Mouse (Mus musculus): ENCODE measurements around the gene Hbb-bs. TPM values are rescaled to one million over a fixed set of nuclear protein-coding genes. Genes with fewer than 3 reads are reported as not detected.

The Hbb-bs gene
- total RNA-seq (2014; fragmentation: Nextera tagmentation) (153 and 3,173 TPM in 2 replicates), total RNA-seq (2017) (10.4 and 23.5 TPM in 2 replicates), polyA plus RNA-seq (2012) (137 and 158 TPM in 2 replicates)

DNA sequence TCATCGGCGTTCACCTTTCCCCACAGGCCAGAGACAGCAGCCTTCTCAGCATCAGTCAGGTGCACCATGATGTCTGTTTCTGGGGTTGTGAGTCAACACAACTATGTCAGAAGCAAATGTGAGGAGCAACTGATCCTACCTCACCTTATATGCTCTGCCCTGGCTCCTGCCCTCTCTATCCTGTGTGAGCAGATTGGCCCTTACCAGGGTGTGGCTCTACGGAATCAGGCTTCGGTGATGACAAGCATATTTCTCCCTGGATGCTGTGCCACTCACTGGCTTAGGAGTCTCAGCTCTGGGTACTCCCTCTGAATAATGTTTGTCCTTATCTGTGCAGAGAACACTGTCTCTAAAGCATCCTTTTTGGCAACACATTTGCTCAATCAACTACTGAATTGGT is at the start of gene Hbb-bs:
Gene Hbb-bs (minus strand): TSS at position 289 of the 400 bp plus-strand sequence.
- H3K9me3 ChIP-seq (replicated peaks) = no peaks in the 10 kb centered on the region
- ATAC-seq (ENCODE audit: extremely low read depth, insufficient number of reproducible peaks, low FRiP score, poor library complexity, severe bottlenecking) = peak; percentile 60
- no peaks in the 10 kb centered on the region for H3K36me3 ChIP-seq (replicated peaks)
- H3K27me3 ChIP-seq (ENCODE audit: insufficient read depth, low read length) = no peaks in the 10 kb centered on the region
- no peak for DNase-seq (ENCODE audit: low spot score)
- H3K4me3 ChIP-seq (ENCODE audit: low read depth, low read length) = no peak within 1 kb of the TSS; the same call in 1 of the 2 replicates
- TF ChIP-seq POLR2AphosphoS5 (IDR thresholded peaks at IDR 0.05; ENCODE audit: insufficient replicate concordance, low read depth, low read length) (no peak), TAL1 (conservative IDR thresholded peaks at IDR 0.05; ENCODE audit: low read depth, low read length) (no peak), GATA2 (IDR thresholded peaks at IDR 0.05; ENCODE audit: borderline replicate concordance, low read depth, low read length) (no peak), CTCF (IDR thresholded peaks at IDR 0.05; ENCODE audit: low read depth, low read length) (no peak), GATA1 (IDR thresholded peaks at IDR 0.05; ENCODE audit: borderline replicate concordance, low read length) (no peak)
- H3K4me1 ChIP-seq (ENCODE audit: insufficient read depth, low read depth, low read length) = peaks cover 17% of the 10 kb centered on the region

DNA sequence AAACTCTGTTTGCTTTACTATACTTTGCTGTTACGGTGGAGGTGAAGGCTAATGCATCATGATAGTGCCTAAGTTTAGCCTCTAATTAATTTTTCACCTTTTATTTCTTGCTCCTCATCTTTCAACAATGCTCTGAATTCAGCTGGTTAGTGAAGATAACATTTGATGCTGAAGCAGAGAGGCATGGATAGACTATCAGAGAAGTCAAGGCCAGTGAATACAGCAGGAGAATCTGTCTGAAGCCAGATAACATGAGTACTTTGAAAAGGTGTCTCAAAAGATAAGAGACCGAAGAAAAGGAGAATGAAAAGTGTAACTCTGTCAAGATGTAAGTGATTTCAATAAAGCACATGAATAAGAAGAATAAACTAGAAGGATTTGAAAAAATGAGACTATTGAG is 49.2 kb upstream of the Hbb-bs start:
- peak; percentile 95 for ATAC-seq (ENCODE audit: extremely low read depth, insufficient number of reproducible peaks, low FRiP score, poor library complexity, severe bottlenecking)
- Histone ChIP-seq H3K27me3 (ENCODE audit: insufficient read depth, low read length) (no peaks in the 10 kb centered on the region; the same call in 1 of the 2 replicates), H3K4me1 (ENCODE audit: insufficient read depth, low read depth, low read length) (peaks cover 35% of the 10 kb centered on the region), H3K9me3 (replicated peaks) (no peaks in the 10 kb centered on the region), H3K4me3 (ENCODE audit: low read depth, low read length) (no peak overlapping the region), H3K36me3 (replicated peaks) (no peaks in the 10 kb centered on the region)
- TF ChIP-seq TAL1 (conservative IDR thresholded peaks at IDR 0.05; ENCODE audit: low read depth, low read length) (peak; percentile 98), GATA2 (IDR thresholded peaks at IDR 0.05; ENCODE audit: borderline replicate concordance, low read depth, low read length) (no peak)
- peak; percentile 12 for DNase-seq (ENCODE audit: low spot score)

DNA sequence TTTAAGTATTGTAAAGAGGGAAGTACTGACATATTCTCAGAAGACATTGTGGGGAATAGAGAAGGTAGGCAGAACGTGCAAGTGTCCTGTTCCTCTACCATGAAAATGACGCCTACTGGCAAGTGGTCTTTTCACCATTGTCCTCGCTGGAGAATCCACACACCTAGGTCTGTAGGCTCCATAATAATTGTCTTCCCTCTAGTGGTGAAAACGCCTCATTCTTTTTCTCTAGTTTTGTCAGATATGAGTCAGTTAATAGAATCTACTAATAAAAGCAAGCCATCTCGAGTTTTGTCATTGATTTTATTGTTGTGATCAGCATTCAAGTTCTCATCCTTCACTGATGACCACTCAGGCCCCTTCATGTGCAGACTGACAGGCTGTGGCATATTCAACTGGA is 46.6 kb upstream of the Hbb-bs start:
- no peak for TF ChIP-seq POLR2AphosphoS5 (IDR thresholded peaks at IDR 0.05; ENCODE audit: insufficient replicate concordance, low read depth, low read length)
- no peak for TF ChIP-seq GATA1 (IDR thresholded peaks at IDR 0.05; ENCODE audit: borderline replicate concordance, low read length)
- H3K9me3 ChIP-seq (replicated peaks) = no peaks in the 10 kb centered on the region

DNA sequence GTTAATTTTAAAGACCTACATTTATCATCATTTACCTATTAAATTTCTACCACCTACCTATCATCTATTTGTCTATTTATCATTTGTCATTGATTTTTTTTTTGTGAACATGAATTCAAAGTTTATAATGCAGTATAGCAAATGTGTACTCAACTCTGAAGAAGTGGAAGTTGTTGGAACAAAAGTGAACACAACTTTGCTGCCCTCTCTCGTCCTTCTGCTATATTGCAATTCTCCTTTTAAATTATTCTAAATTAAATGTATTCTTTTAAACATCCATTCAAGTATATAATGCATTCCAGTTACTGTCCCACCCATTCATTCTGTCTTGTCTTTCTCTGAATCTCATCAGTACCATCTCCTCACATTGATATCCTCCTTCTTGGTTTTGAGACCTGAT is 45.2 kb upstream of the Hbb-bs start:
- Histone ChIP-seq H3K4me1 (ENCODE audit: insufficient read depth, low read depth, low read length) (peaks cover 46% of the 10 kb centered on the region), H3K9me3 (replicated peaks) (no peaks in the 10 kb centered on the region), H3K4me3 (ENCODE audit: low read depth, low read length) (no peak overlapping the region), H3K36me3 (replicated peaks) (no peaks in the 10 kb centered on the region), H3K27me3 (ENCODE audit: insufficient read depth, low read length) (no peaks in the 10 kb centered on the region)
- DNase-seq (ENCODE audit: low spot score) = no peak
- no peak for ATAC-seq (ENCODE audit: extremely low read depth, insufficient number of reproducible peaks, low FRiP score, poor library complexity, severe bottlenecking)
- TF ChIP-seq GATA1 (IDR thresholded peaks at IDR 0.05; ENCODE audit: borderline replicate concordance, low read length) = no peak
- TF ChIP-seq POLR2AphosphoS5 (IDR thresholded peaks at IDR 0.05; ENCODE audit: insufficient replicate concordance, low read depth, low read length) = no peak
- no peak for TF ChIP-seq CTCF (IDR thresholded peaks at IDR 0.05; ENCODE audit: low read depth, low read length)
- no peak for TF ChIP-seq TAL1 (conservative IDR thresholded peaks at IDR 0.05; ENCODE audit: low read depth, low read length)
- no peak for TF ChIP-seq GATA2 (IDR thresholded peaks at IDR 0.05; ENCODE audit: borderline replicate concordance, low read depth, low read length)

More for the DNA sequence above, 46.6 kb upstream of the Hbb-bs start:
- no peak overlapping the region for H3K4me3 ChIP-seq (ENCODE audit: low read depth, low read length)
- ATAC-seq (ENCODE audit: extremely low read depth, insufficient number of reproducible peaks, low FRiP score, poor library complexity, severe bottlenecking) (no peak), DNase-seq (ENCODE audit: low spot score) (no peak)
- H3K4me1 ChIP-seq (ENCODE audit: insufficient read depth, low read depth, low read length) = peaks cover 48% of the 10 kb centered on the region
- no peaks in the 10 kb centered on the region for H3K27me3 ChIP-seq (ENCODE audit: insufficient read depth, low read length)
- H3K36me3 ChIP-seq (replicated peaks) = no peaks in the 10 kb centered on the region

DNA sequence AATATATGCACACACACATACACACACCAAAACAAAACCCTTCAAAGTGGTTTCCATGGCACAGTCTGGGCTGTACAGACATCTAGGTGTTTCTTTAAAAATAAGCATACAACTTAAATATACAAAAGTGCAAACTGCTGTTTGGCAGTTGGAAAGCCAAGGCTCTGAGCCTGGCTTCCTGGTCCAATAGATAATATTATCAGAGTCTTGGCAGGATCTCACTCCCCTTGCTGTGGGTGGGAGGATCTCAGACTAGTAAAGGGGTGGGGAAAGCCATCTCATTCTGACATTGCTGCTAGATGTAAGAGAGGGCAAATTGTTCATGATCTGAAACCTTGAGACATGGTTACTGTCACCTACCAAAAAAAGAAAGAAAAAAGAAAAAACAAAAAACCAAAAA is 42.8 kb upstream of the Hbb-bs start:
- Histone ChIP-seq H3K9me3 (replicated peaks) (no peaks in the 10 kb centered on the region), H3K36me3 (replicated peaks) (no peaks in the 10 kb centered on the region), H3K4me3 (ENCODE audit: low read depth, low read length) (no peak overlapping the region), H3K27me3 (ENCODE audit: insufficient read depth, low read length) (no peaks in the 10 kb centered on the region), H3K4me1 (ENCODE audit: insufficient read depth, low read depth, low read length) (peaks cover 41% of the 10 kb centered on the region)
- DNase-seq (ENCODE audit: low spot score) (peak; percentile 26), ATAC-seq (ENCODE audit: extremely low read depth, insufficient number of reproducible peaks, low FRiP score, poor library complexity, severe bottlenecking) (peak; percentile 98)
- no peak for TF ChIP-seq POLR2AphosphoS5 (IDR thresholded peaks at IDR 0.05; ENCODE audit: insufficient replicate concordance, low read depth, low read length)
- TF ChIP-seq TAL1 (conservative IDR thresholded peaks at IDR 0.05; ENCODE audit: low read depth, low read length) = peak; percentile 83

DNA sequence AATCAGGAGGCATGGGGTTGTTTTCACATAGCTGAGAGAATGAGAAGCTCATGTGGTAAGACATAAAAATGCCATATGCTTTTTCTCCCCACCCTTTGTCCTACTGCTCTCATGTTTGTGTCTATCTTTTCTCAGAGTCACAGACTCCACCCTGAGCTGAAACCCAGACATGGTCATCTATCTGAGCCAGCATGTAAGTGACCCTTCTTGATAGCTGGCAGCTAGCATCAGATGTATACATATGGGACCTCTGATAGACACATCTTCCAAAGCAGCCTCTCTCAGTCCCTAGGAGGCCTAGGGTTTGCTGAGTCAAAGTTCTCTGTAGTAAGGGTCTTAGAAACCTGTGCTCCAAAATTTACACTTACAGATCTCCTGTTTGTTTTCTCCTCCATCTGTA is 37.8 kb upstream of the Hbb-bs start:
- DNase-seq (ENCODE audit: low spot score) (peak; percentile 15), ATAC-seq (ENCODE audit: extremely low read depth, insufficient number of reproducible peaks, low FRiP score, poor library complexity, severe bottlenecking) (peak; percentile 59)
- Histone ChIP-seq H3K4me1 (ENCODE audit: insufficient read depth, low read depth, low read length) (peaks cover 48% of the 10 kb centered on the region), H3K4me3 (ENCODE audit: low read depth, low read length) (no peak overlapping the region), H3K9me3 (replicated peaks) (no peaks in the 10 kb centered on the region), H3K27me3 (ENCODE audit: insufficient read depth, low read length) (no peaks in the 10 kb centered on the region), H3K36me3 (replicated peaks) (no peaks in the 10 kb centered on the region)
- TF ChIP-seq CTCF (IDR thresholded peaks at IDR 0.05; ENCODE audit: low read depth, low read length) (no peak), TAL1 (conservative IDR thresholded peaks at IDR 0.05; ENCODE audit: low read depth, low read length) (peak; percentile 58)

DNA sequence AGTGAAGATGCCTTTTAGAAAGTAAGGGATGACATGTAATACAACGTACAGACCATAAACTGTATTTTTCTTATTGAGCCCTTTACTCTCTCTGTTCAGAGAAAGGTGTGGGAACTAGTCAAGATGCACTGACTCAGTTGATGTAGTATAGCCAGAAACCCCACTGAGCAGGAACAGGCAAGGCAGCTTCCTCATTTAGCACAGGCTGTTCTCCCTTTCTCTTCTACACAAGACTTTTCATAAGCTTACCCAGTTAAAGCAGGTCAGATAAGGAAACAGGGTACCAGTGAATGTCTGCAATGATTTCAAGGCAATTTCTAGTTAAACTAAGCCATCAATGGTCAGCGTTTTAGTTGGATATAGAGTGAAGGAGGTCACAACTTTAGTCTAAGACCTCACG is 33.6 kb upstream of the Hbb-bs start:
- Histone ChIP-seq H3K4me1 (ENCODE audit: insufficient read depth, low read depth, low read length) (peaks cover 51% of the 10 kb centered on the region), H3K36me3 (replicated peaks) (no peaks in the 10 kb centered on the region), H3K4me3 (ENCODE audit: low read depth, low read length) (no peak overlapping the region), H3K27me3 (ENCODE audit: insufficient read depth, low read length) (no peaks in the 10 kb centered on the region), H3K9me3 (replicated peaks) (no peaks in the 10 kb centered on the region)
- ATAC-seq (ENCODE audit: extremely low read depth, insufficient number of reproducible peaks, low FRiP score, poor library complexity, severe bottlenecking) (no peak), DNase-seq (ENCODE audit: low spot score) (no peak)
- TF ChIP-seq GATA2 (IDR thresholded peaks at IDR 0.05; ENCODE audit: borderline replicate concordance, low read depth, low read length) = no peak
- no peak for TF ChIP-seq GATA1 (IDR thresholded peaks at IDR 0.05; ENCODE audit: borderline replicate concordance, low read length)
- no peak for TF ChIP-seq TAL1 (conservative IDR thresholded peaks at IDR 0.05; ENCODE audit: low read depth, low read length)
- no peak for TF ChIP-seq POLR2AphosphoS5 (IDR thresholded peaks at IDR 0.05; ENCODE audit: insufficient replicate concordance, low read depth, low read length)
- TF ChIP-seq CTCF (IDR thresholded peaks at IDR 0.05; ENCODE audit: low read depth, low read length) = no peak

Measured in G1E (cell line).